ENCODE assay signal across 10 mouse cellular contexts in genomic region chr14:30584497-30585251, GRCm38 (mm10). TPM values are rescaled to one million over a fixed set of nuclear protein-coding genes. Genes with fewer than 3 reads are reported as not detected.
DNase-seq lines count a peak whose midpoint lies in the region; ATAC-seq and TF ChIP-seq lines count a peak whose summit lies in the region.
"Had no signal": no experiment of that assay in that cellular context is flagged by ENCODE, and none has a peak within 500 bp of the region (broad histone marks: within the 10 kb centered on the region; RNA-seq: fewer than 3 reads in every experiment).

No protein-coding gene starts in this region.

- H3K27me3 ChIP-seq in hindbrain, embryonic 13.5 days: no peaks in the 10 kb centered on the region; the same call in 1 of the 2 replicates
- H3K27me3 ChIP-seq in hindbrain, embryonic 14.5 days (ENCODE audit: control insufficient read depth, insufficient read depth, low read length): no peaks in the 10 kb centered on the region
- no peaks in the 10 kb centered on the region for H3K27me3 ChIP-seq in E14TG2a.4 (ENCODE audit: insufficient read depth, low read length)

- DNase-seq in hindbrain, embryonic 14.5 days (ENCODE audit: low spot score): no peak
- DNase-seq in CD4-positive, CD25-positive, alpha-beta regulatory T cell, adult 2 months (ENCODE audit: low read depth, low spot score): peak; percentile 49
- peak; percentile 41 for DNase-seq in induced T-regulatory cell, adult 2 months (ENCODE audit: low read depth)
- no peak for DNase-seq in cerebellum, adult 9-11 months
- DNase-seq in gastrocnemius, postnatal 25 days: no peak
- DNase-seq: kidney, adult 18-20 months; right cerebral cortex, adult 18-20 months; thymus, postnatal 25 days had no signal

- ATAC-seq in hindbrain, embryonic 13.5 days (ENCODE audit: low FRiP score): peak; percentile 27; the same call in 1 of the 2 replicates
- ATAC-seq in hindbrain, embryonic 14.5 days (ENCODE audit: low FRiP score): no peak

- no peak overlapping the region for H3K4me3 ChIP-seq in hindbrain, embryonic 13.5 days
- no peak overlapping the region for H3K4me3 ChIP-seq in hindbrain, embryonic 14.5 days (replicated peaks; ENCODE audit: low read length)
- peak overlapping the region; percentile 62 for H3K4me3 ChIP-seq in E14TG2a.4 (replicated peaks; ENCODE audit: low read length)

- H3K4me2 ChIP-seq in hindbrain, embryonic 13.5 days: no peak overlapping the region
- no peak overlapping the region for H3K4me2 ChIP-seq in hindbrain, embryonic 14.5 days (replicated peaks)

- no peak overlapping the region for H3K27ac ChIP-seq in hindbrain, embryonic 13.5 days
- no peak overlapping the region for H3K27ac ChIP-seq in hindbrain, embryonic 14.5 days

- 0 out of 2 replicates have a peak overlapping the region, but pooled peaks have one; percentile 24 for H3K9ac ChIP-seq in hindbrain, embryonic 13.5 days
- H3K9ac ChIP-seq in hindbrain, embryonic 14.5 days: no peak overlapping the region

- H3K4me1 ChIP-seq in hindbrain, embryonic 13.5 days (replicated peaks): peaks cover 28% of the 10 kb centered on the region
- peaks cover 11% of the 10 kb centered on the region; the same call in 1 of the 2 replicates for H3K4me1 ChIP-seq in hindbrain, embryonic 14.5 days (replicated peaks; ENCODE audit: control insufficient read depth, insufficient read depth, low read length)
- H3K4me1 ChIP-seq in E14TG2a.4 (replicated peaks; ENCODE audit: low read depth, low read length): peaks cover 70% of the 10 kb centered on the region

- H3K9me3 ChIP-seq in hindbrain, embryonic 13.5 days: no peaks in the 10 kb centered on the region
- H3K9me3 ChIP-seq in hindbrain, embryonic 14.5 days (ENCODE audit: control insufficient read depth, low read length): no peaks in the 10 kb centered on the region
- no peaks in the 10 kb centered on the region for H3K9me3 ChIP-seq in E14TG2a.4 (ENCODE audit: low read length)

- TF ChIP-seq CTCF in E14TG2a.4 (conservative IDR thresholded peaks at IDR 0.05; ENCODE audit: low read length): no peak

- no peaks in the 10 kb centered on the region for H3K36me3 ChIP-seq in hindbrain, embryonic 13.5 days
- H3K36me3 ChIP-seq in hindbrain, embryonic 14.5 days (replicated peaks; ENCODE audit: control insufficient read depth, insufficient read depth): no peaks in the 10 kb centered on the region
- H3K36me3 ChIP-seq in E14TG2a.4 (ENCODE audit: insufficient read depth, low read length): no peaks in the 10 kb centered on the region

- 30% methylated on average over 19 of the region's 19 CpGs for WGBS in hindbrain, embryonic 13.5 days
- 32% methylated on average over 19 of the region's 19 CpGs for WGBS in hindbrain, embryonic 14.5 days

RNA-seq across cellular contexts. Expression of gene Tkt, which starts 36.5 kb away (rescaled TPM):
- 231 TPM in 2 replicates for polyA plus RNA-seq in hindbrain, embryonic 13.5 days (2015; fragmentation: Nextera tagmentation; extraction: Ambion mirVana)
- 110 and 144 TPM in 2 replicates for polyA plus RNA-seq in hindbrain, embryonic 14.5 days (2014; fragmentation: Nextera tagmentation; extraction: Ambion mirVana)
- 10 to 100 TPM in 1 of 2 experiments, 1 to 10 TPM in 1; 9.1 to 25.6 TPM for total RNA-seq in gastrocnemius, postnatal 25 days (2021)

RNA-seq across cellular contexts. Expression of gene Prkcd, which starts 41.3 kb away (rescaled TPM):
- 29.2 and 31.7 TPM in 2 replicates for polyA plus RNA-seq in hindbrain, embryonic 13.5 days (2015; fragmentation: Nextera tagmentation; extraction: Ambion mirVana)
- polyA plus RNA-seq in hindbrain, embryonic 14.5 days (2014; fragmentation: Nextera tagmentation; extraction: Ambion mirVana): 19.4 and 21.1 TPM in 2 replicates
- 1 to 10 TPM; 5.4 to 5.7 TPM for total RNA-seq in gastrocnemius, postnatal 25 days (2021)

Comparison
In these comparisons a context has a peak if more than half of its experiments do, and no peak if none do; other contexts are left out.
1. DNase-seq: peak in CD4-positive, CD25-positive, alpha-beta regulatory T cell, adult 2 months (single experiment) and induced T-regulatory cell, adult 2 months (single experiment); none in hindbrain, embryonic 14.5 days (single experiment), cerebellum, adult 9-11 months (single experiment) and gastrocnemius, postnatal 25 days (single experiment).